Mouse (Mus musculus): ENCODE results near the gene Pycard.
"Not testable (repeated sequence)": the region's sequence is repeated elsewhere in the genome, so short reads cannot be mapped to it uniquely, and the experiment has no call there.

Gene Pycard

GRCm38 (mm10) chr7:127942097-127942496, 51.6 kb downstream of the Pycard start:
- not testable (repeated sequence) for DNase-seq (ENCODE audit: inconsistent age in 2 of 2, low spot score in 1 of 2)

Measured in adrenal gland, adult (tissue).